Mouse (Mus musculus) layer of hippocampus, adult 6 months (tissue): ENCODE measurements around the gene Cyp2b19. TPM values are rescaled to one million over a fixed set of nuclear protein-coding genes. Genes with fewer than 3 reads are reported as not detected.

Source experiments
- long read RNA-seq, 2 experiments: library from polyadenylated mRNA; unstranded; transcript quantifications; one replicate each; pipeline ENCODE4 v2.0.0; 2019 to 2020
- polyA plus RNA-seq: library from polyadenylated mRNA; unstranded; fragments of <200 nt; fragmentation: Nextera tagmentation; gene quantifications from 2 replicates; pipeline ENCODE4 v1.2.3, GENCODE M21; 2021

Cyp2b19 gene
- polyA plus RNA-seq = not detected in 2 replicates
- long read RNA-seq, experiment 1 = 0 reads
- long read RNA-seq, experiment 2 = 0 reads

GRCm38 (mm10) chr7:26756842-26757241, at the start of gene Cyp2b19:
Cyp2b19 (plus strand) TSS chr7:26757142.

GRCm38 (mm10) chr7:26808592-26808991, 51.6 kb downstream of the Cyp2b19 start, which contains the start of gene Cyp2g1:
Cyp2g1 (plus strand) TSS chr7:26808892.

Other genes with a start within 250 kb of the Cyp2b19 start
- not detected in 2 replicates for gene Nlrp9a, start 222.1 kb upstream of the Cyp2b19 start, polyA plus RNA-seq
- gene Vmn1r185, start 138.7 kb upstream of the Cyp2b19 start, polyA plus RNA-seq = not detected in 2 replicates
- not detected in 2 replicates for gene Cyp2b23, start 70.7 kb upstream of the Cyp2b19 start, polyA plus RNA-seq
- gene Cyp2g1, start 51.8 kb downstream of the Cyp2b19 start, polyA plus RNA-seq = not detected in 2 replicates
- gene Cyp2a5, start 78.2 kb downstream of the Cyp2b19 start, polyA plus RNA-seq = 0.33 TPM in 1 of 2 replicates, not detected in the other
- not detected in 2 replicates for gene Cyp2a22, start 182.2 kb downstream of the Cyp2b19 start, polyA plus RNA-seq